Mouse (Mus musculus): Measurements from ENCODE around the gene 1700028P14Rik. TPM values are rescaled to one million over a fixed set of nuclear protein-coding genes. Genes with fewer than 3 reads are reported as not detected.

Gene 1700028P14Rik
- polyA plus RNA-seq, 1 experiment = not detected

GRCm38 (mm10) chr19:23673021-23673420 lies 20.4 kb upstream of the 1700028P14Rik start:
- H3K27me3 ChIP-seq (ENCODE audit: control insufficient read depth) = no peaks in the 10 kb centered on the region
- TF ChIP-seq GATA1 (IDR thresholded peaks at IDR 0.05; ENCODE audit: low read length) (no peak), TAL1 (IDR thresholded peaks at IDR 0.05; ENCODE audit: low read length) (no peak)
- no peak overlapping the region for H3K4me3 ChIP-seq (replicated peaks)
- H3K4me1 ChIP-seq (ENCODE audit: control insufficient read depth) = no peaks in the 10 kb centered on the region
- peaks cover 5% of the 10 kb centered on the region for H3K9me3 ChIP-seq (ENCODE audit: control insufficient read depth, low read length)
- H3K36me3 ChIP-seq (ENCODE audit: control insufficient read depth) = no peaks in the 10 kb centered on the region

- H3K27me3 ChIP-seq (ENCODE audit: control insufficient read depth) = no peaks in the 10 kb centered on the region
- H3K9me3 ChIP-seq (ENCODE audit: control insufficient read depth, low read length) = peaks cover under 1% of the 10 kb centered on the region; the same call in 1 of the 2 replicates
- H3K36me3 ChIP-seq (ENCODE audit: control insufficient read depth) = no peaks in the 10 kb centered on the region
- no peaks in the 10 kb centered on the region for H3K4me1 ChIP-seq (ENCODE audit: control insufficient read depth)
- no peak overlapping the region for H3K4me3 ChIP-seq (replicated peaks)
- TF ChIP-seq TAL1 (IDR thresholded peaks at IDR 0.05; ENCODE audit: low read length) = no peak
- no peak for TF ChIP-seq GATA1 (IDR thresholded peaks at IDR 0.05; ENCODE audit: low read length)
Observed at GRCm38 (mm10) chr19:23668142-23668655, 15.6 kb upstream of the 1700028P14Rik start.

- Histone ChIP-seq H3K27me3 (ENCODE audit: control insufficient read depth) (no peaks in the 10 kb centered on the region), H3K4me3 (replicated peaks) (no peak overlapping the region), H3K36me3 (ENCODE audit: control insufficient read depth) (no peaks in the 10 kb centered on the region), H3K4me1 (ENCODE audit: control insufficient read depth) (no peaks in the 10 kb centered on the region), H3K9me3 (ENCODE audit: control insufficient read depth, low read length) (peaks cover 2% of the 10 kb centered on the region; the same call in 1 of the 2 replicates)
- TF ChIP-seq GATA1 (IDR thresholded peaks at IDR 0.05; ENCODE audit: low read length) (no peak), TAL1 (IDR thresholded peaks at IDR 0.05; ENCODE audit: low read length) (no peak)
Observed at GRCm38 (mm10) chr19:23664083-23664482, 11.5 kb upstream of the 1700028P14Rik start.

- Histone ChIP-seq H3K27me3 (ENCODE audit: control insufficient read depth) (no peaks in the 10 kb centered on the region), H3K36me3 (ENCODE audit: control insufficient read depth) (no peaks in the 10 kb centered on the region), H3K4me3 (replicated peaks) (no peak overlapping the region), H3K9me3 (ENCODE audit: control insufficient read depth, low read length) (peaks cover 2% of the 10 kb centered on the region; the same call in 1 of the 2 replicates), H3K4me1 (ENCODE audit: control insufficient read depth) (no peaks in the 10 kb centered on the region)
- TF ChIP-seq GATA1 (IDR thresholded peaks at IDR 0.05; ENCODE audit: low read length) (no peak), TAL1 (IDR thresholded peaks at IDR 0.05; ENCODE audit: low read length) (no peak)
Observed at GRCm38 (mm10) chr19:23658350-23658749, 5.7 kb upstream of the 1700028P14Rik start.

GRCm38 (mm10) chr19:23657261-23657932 lies 4.8 kb upstream of the 1700028P14Rik start:
- no peaks in the 10 kb centered on the region for H3K27me3 ChIP-seq (ENCODE audit: control insufficient read depth)
- no peaks in the 10 kb centered on the region; the same call in 1 of the 2 replicates for H3K9me3 ChIP-seq (ENCODE audit: control insufficient read depth, low read length)
- H3K4me1 ChIP-seq (ENCODE audit: control insufficient read depth) = no peaks in the 10 kb centered on the region
- H3K36me3 ChIP-seq (ENCODE audit: control insufficient read depth) = no peaks in the 10 kb centered on the region
- H3K4me3 ChIP-seq (replicated peaks) = no peak overlapping the region
- no peak for TF ChIP-seq TAL1 (IDR thresholded peaks at IDR 0.05; ENCODE audit: low read length)
- TF ChIP-seq GATA1 (IDR thresholded peaks at IDR 0.05; ENCODE audit: low read length) = no peak

- TF ChIP-seq TAL1 (IDR thresholded peaks at IDR 0.05; ENCODE audit: low read length) = no peak
- no peak for TF ChIP-seq GATA1 (IDR thresholded peaks at IDR 0.05; ENCODE audit: low read length)
- H3K4me1 ChIP-seq (ENCODE audit: control insufficient read depth) = no peaks in the 10 kb centered on the region
- H3K36me3 ChIP-seq (ENCODE audit: control insufficient read depth) = no peaks in the 10 kb centered on the region
- no peaks in the 10 kb centered on the region for H3K9me3 ChIP-seq (ENCODE audit: control insufficient read depth, low read length)
- no peak overlapping the region for H3K4me3 ChIP-seq (replicated peaks)
- H3K27me3 ChIP-seq (ENCODE audit: control insufficient read depth) = no peaks in the 10 kb centered on the region
Observed at GRCm38 (mm10) chr19:23653154-23653553, 542 bp upstream of the 1700028P14Rik start.

- Histone ChIP-seq H3K4me3 (replicated peaks) (no peak overlapping the region), H3K4me1 (ENCODE audit: control insufficient read depth) (no peaks in the 10 kb centered on the region), H3K27me3 (ENCODE audit: control insufficient read depth) (no peaks in the 10 kb centered on the region), H3K9me3 (ENCODE audit: control insufficient read depth, low read length) (no peaks in the 10 kb centered on the region), H3K36me3 (ENCODE audit: control insufficient read depth) (no peaks in the 10 kb centered on the region)
- TF ChIP-seq TAL1 (IDR thresholded peaks at IDR 0.05; ENCODE audit: low read length) (no peak), GATA1 (IDR thresholded peaks at IDR 0.05; ENCODE audit: low read length) (no peak)
Observed at GRCm38 (mm10) chr19:23647308-23647707, 5.3 kb downstream of the 1700028P14Rik start.

- H3K9me3 ChIP-seq (ENCODE audit: control insufficient read depth, low read length) = no peaks in the 10 kb centered on the region
- H3K4me1 ChIP-seq (ENCODE audit: control insufficient read depth) = no peaks in the 10 kb centered on the region
- no peak for TF ChIP-seq TAL1 (IDR thresholded peaks at IDR 0.05; ENCODE audit: low read length)
- TF ChIP-seq GATA1 (IDR thresholded peaks at IDR 0.05; ENCODE audit: low read length) = no peak
- no peaks in the 10 kb centered on the region for H3K36me3 ChIP-seq (ENCODE audit: control insufficient read depth)
- no peaks in the 10 kb centered on the region for H3K27me3 ChIP-seq (ENCODE audit: control insufficient read depth)
- H3K4me3 ChIP-seq (replicated peaks) = no peak overlapping the region
Observed at GRCm38 (mm10) chr19:23645347-23645746, 7.3 kb downstream of the 1700028P14Rik start.

- H3K4me3 ChIP-seq (replicated peaks) = no peak overlapping the region
- H3K9me3 ChIP-seq (ENCODE audit: control insufficient read depth, low read length) = no peaks in the 10 kb centered on the region
- no peaks in the 10 kb centered on the region for H3K4me1 ChIP-seq (ENCODE audit: control insufficient read depth)
- no peaks in the 10 kb centered on the region for H3K36me3 ChIP-seq (ENCODE audit: control insufficient read depth)
- H3K27me3 ChIP-seq (ENCODE audit: control insufficient read depth) = no peaks in the 10 kb centered on the region
- TF ChIP-seq TAL1 (IDR thresholded peaks at IDR 0.05; ENCODE audit: low read length) = no peak
- no peak for TF ChIP-seq GATA1 (IDR thresholded peaks at IDR 0.05; ENCODE audit: low read length)
Observed at GRCm38 (mm10) chr19:23643819-23644218, 8.8 kb downstream of the 1700028P14Rik start.

All from erythroblast, embryonic 14.5 days (primary cell).